Mouse (Mus musculus) megakaryocyte-erythroid progenitor cell, adult 5-6 weeks (primary cell): Measurements from ENCODE around the gene Pih1d2. TPM values are rescaled to one million over a fixed set of nuclear protein-coding genes. Genes with fewer than 3 reads are reported as not detected.

ENCODE experiments used
- total RNA-seq, 2 experiments: library from RNA; stranded (forward) in 1 of 2; stranded (reverse) in 1 of 2; fragments of 200-1000, 215-1000 nt in 1 of 2; fragments of >200 nt in 1 of 2; fragmentation: Nextera tagmentation in 1 of 2; gene quantifications; 2 replicates each; pipeline ENCODE4 v1.2.3; 2014 to 2017

Gene Pih1d2
- total RNA-seq, 2 experiments from 2014 or later, result 3.8 TPM; not detected in 1

Other genes starting within 250 kb of the Pih1d2 start
- gene Plet1, start 122.8 kb upstream of the Pih1d2 start, total RNA-seq (2014; fragmentation: Nextera tagmentation), result not detected in 2 replicates
- not detected in 2 replicates for gene Plet1, start 122.8 kb upstream of the Pih1d2 start, total RNA-seq (2017)
- 76.0 and 81.6 TPM in 2 replicates for gene Pts, start 88.6 kb upstream of the Pih1d2 start, total RNA-seq (2014; fragmentation: Nextera tagmentation)
- gene Pts, start 88.6 kb upstream of the Pih1d2 start, total RNA-seq (2017), result 45.2 and 74.2 TPM in 2 replicates
- gene Il18, start 62.5 kb upstream of the Pih1d2 start, total RNA-seq (2014; fragmentation: Nextera tagmentation), result 1.8 TPM in 1 of 2 replicates, not detected in the other
- gene Il18, start 62.5 kb upstream of the Pih1d2 start, total RNA-seq (2017), result 1.5 TPM in 1 of 2 replicates, not detected in the other
- gene Bco2, start 62.1 kb upstream of the Pih1d2 start, total RNA-seq (2014; fragmentation: Nextera tagmentation), result 0.20 TPM in 1 of 2 replicates, not detected in the other
- 0.50 and 0.89 TPM in 2 replicates for gene Bco2, start 62.1 kb upstream of the Pih1d2 start, total RNA-seq (2017)
- not detected in 2 replicates for gene Tex12, start 56.0 kb upstream of the Pih1d2 start, total RNA-seq (2014; fragmentation: Nextera tagmentation)
- not detected in 2 replicates for gene Tex12, start 56.0 kb upstream of the Pih1d2 start, total RNA-seq (2017)
- 254 and 275 TPM in 2 replicates for gene Sdhd, start 13.5 kb upstream of the Pih1d2 start, total RNA-seq (2014; fragmentation: Nextera tagmentation)
- 241 and 307 TPM in 2 replicates for gene Sdhd, start 13.5 kb upstream of the Pih1d2 start, total RNA-seq (2017)
- gene Timm8b, start 13.4 kb upstream of the Pih1d2 start, total RNA-seq (2014; fragmentation: Nextera tagmentation), result 176 and 190 TPM in 2 replicates
- gene Timm8b, start 13.4 kb upstream of the Pih1d2 start, total RNA-seq (2017), result 253 and 291 TPM in 2 replicates
- gene Nkapd1, start 143 bp downstream of the Pih1d2 start, total RNA-seq (2014; fragmentation: Nextera tagmentation), result 21.6 and 27.6 TPM in 2 replicates
- 46.2 and 51.8 TPM in 2 replicates for gene Nkapd1, start 143 bp downstream of the Pih1d2 start, total RNA-seq (2017)
- gene Dlat, start 42.5 kb downstream of the Pih1d2 start, total RNA-seq (2014; fragmentation: Nextera tagmentation), result 41.0 and 51.5 TPM in 2 replicates
- 52.4 and 68.9 TPM in 2 replicates for gene Dlat, start 42.5 kb downstream of the Pih1d2 start, total RNA-seq (2017)
- gene Dixdc1, start 122.2 kb downstream of the Pih1d2 start, total RNA-seq (2014; fragmentation: Nextera tagmentation), result not detected in 2 replicates
- not detected in 2 replicates for gene Dixdc1, start 122.2 kb downstream of the Pih1d2 start, total RNA-seq (2017)
- not detected in 2 replicates for gene 2310030G06Rik, start 129.2 kb downstream of the Pih1d2 start, total RNA-seq (2014; fragmentation: Nextera tagmentation)
- gene 2310030G06Rik, start 129.2 kb downstream of the Pih1d2 start, total RNA-seq (2017), result not detected in 2 replicates
- not detected in 2 replicates for gene Cryab, start 134.0 kb downstream of the Pih1d2 start, total RNA-seq (2014; fragmentation: Nextera tagmentation)
- not detected in 2 replicates for gene Cryab, start 134.0 kb downstream of the Pih1d2 start, total RNA-seq (2017)
- gene Hspb2, start 135.0 kb downstream of the Pih1d2 start, total RNA-seq (2014; fragmentation: Nextera tagmentation), result not detected in 2 replicates
- not detected in 2 replicates for gene Hspb2, start 135.0 kb downstream of the Pih1d2 start, total RNA-seq (2017)
- gene Fdxacb1, start 150.9 kb downstream of the Pih1d2 start, total RNA-seq (2014; fragmentation: Nextera tagmentation), result 12.7 and 21.0 TPM in 2 replicates
- 10.5 and 10.8 TPM in 2 replicates for gene Fdxacb1, start 150.9 kb downstream of the Pih1d2 start, total RNA-seq (2017)
- gene Alg9, start 157.7 kb downstream of the Pih1d2 start, total RNA-seq (2014; fragmentation: Nextera tagmentation), result 25.0 and 36.0 TPM in 2 replicates
- gene Alg9, start 157.7 kb downstream of the Pih1d2 start, total RNA-seq (2017), result 19.5 and 24.5 TPM in 2 replicates
- gene 1110032A03Rik, start 158.2 kb downstream of the Pih1d2 start, total RNA-seq (2014; fragmentation: Nextera tagmentation), result 11.8 and 30.5 TPM in 2 replicates
- gene 1110032A03Rik, start 158.2 kb downstream of the Pih1d2 start, total RNA-seq (2017), result 19.4 and 26.2 TPM in 2 replicates
- gene Ppp2r1b, start 228.0 kb downstream of the Pih1d2 start, total RNA-seq (2014; fragmentation: Nextera tagmentation), result 89.1 and 93.7 TPM in 2 replicates
- gene Ppp2r1b, start 228.0 kb downstream of the Pih1d2 start, total RNA-seq (2017), result 88.2 and 109 TPM in 2 replicates